Mouse (Mus musculus) G1E (cell line): ENCODE measurements around the gene Ttll10. TPM values are rescaled to one million over a fixed set of nuclear protein-coding genes. Genes with fewer than 3 reads are reported as not detected.

Experiments used
- ATAC-seq: 2 replicates; pipeline ENCODE4 v1.8.0; 2016; ENCODE audit warnings: mild to moderate bottlenecking; ENCODE audit not compliant: insufficient number of reproducible peaks, poor library complexity, low FRiP score, severe bottlenecking; ENCODE audit errors: extremely low read depth
- DNase-seq: peaks from one replicate; pipeline ENCODE4 v3.0.0; 2012; ENCODE audit warnings: low spot score
- H3K27me3 ChIP-seq: 2 replicates; pipeline ENCODE4 v1.6.1; 2012; ENCODE audit warnings: mild to moderate bottlenecking, low read length, inconsistent platforms; ENCODE audit not compliant: insufficient read depth
- H3K36me3 ChIP-seq: replicated peaks from 2 replicates; pipeline ENCODE3; 2012; ENCODE audit warnings: mild to moderate bottlenecking, inconsistent platforms
- H3K4me1 ChIP-seq: 2 replicates; pipeline ENCODE4 v1.6.1; 2012; ENCODE audit warnings: low read depth, low read length, inconsistent platforms, mixed read lengths; ENCODE audit not compliant: insufficient read depth
- H3K4me3 ChIP-seq: 2 replicates; pipeline ENCODE4 v1.5.1; 2012; ENCODE audit warnings: low read depth, mild to moderate bottlenecking, inconsistent platforms, low read length, moderate library complexity, mixed read lengths
- H3K9me3 ChIP-seq: replicated peaks from 2 replicates; pipeline ENCODE4 v1.6.1; 2012; ENCODE audit warnings: inconsistent platforms
- CTCF ChIP-seq: IDR thresholded peaks from 2 replicates; pipeline ENCODE4 v1.5.1; 2012; ENCODE audit warnings: low read depth, low read length, inconsistent platforms, mixed read lengths
- GATA1 ChIP-seq: IDR thresholded peaks from 2 replicates; pipeline ENCODE4 v1.6.1; 2012; ENCODE audit warnings: borderline replicate concordance, low read length, inconsistent platforms, mixed read lengths
- GATA2 ChIP-seq: IDR thresholded peaks from 2 replicates; pipeline ENCODE4 v1.6.1; 2012; ENCODE audit warnings: low read depth, low read length, inconsistent platforms, borderline replicate concordance
- POLR2AphosphoS5 ChIP-seq: IDR thresholded peaks from 2 replicates; pipeline ENCODE4 v1.6.1; 2012; ENCODE audit warnings: low read depth, low read length, inconsistent platforms; ENCODE audit not compliant: insufficient replicate concordance
- TAL1 ChIP-seq: conservative IDR thresholded peaks from 2 replicates; pipeline ENCODE4 v1.6.1; 2012; ENCODE audit warnings: low read depth, low read length, inconsistent platforms, mixed read lengths
- polyA plus RNA-seq: library from polyadenylated mRNA; stranded (reverse); fragments of >175 nt; gene quantifications from 2 replicates; pipeline ENCODE4 v1.2.3, GENCODE M21; 2012
- total RNA-seq, 2 experiments: library from RNA; stranded (forward) in 1 of 2; stranded (reverse) in 1 of 2; fragments of 200-1000 nt in 1 of 2; fragments of >200 nt in 1 of 2; fragmentation: Nextera tagmentation in 1 of 2; gene quantifications; 2 replicates each; pipeline ENCODE4 v1.2.3; 2014 to 2017

The Ttll10 gene
- total and polyA plus RNA-seq, 3 experiments: 1.5 TPM; not detected in 2

- H3K4me3 ChIP-seq: no peak overlapping the region
- no peak for ATAC-seq
- DNase-seq: no peak
- no peaks in the 10 kb centered on the region for H3K36me3 ChIP-seq
- peaks cover 12% of the 10 kb centered on the region for H3K4me1 ChIP-seq
- no peaks in the 10 kb centered on the region for H3K9me3 ChIP-seq
- peaks cover 10% of the 10 kb centered on the region; the same call in 1 of the 2 replicates for H3K27me3 ChIP-seq
- TF ChIP-seq POLR2AphosphoS5 (no peak), TAL1 (no peak), CTCF (no peak), GATA1 (no peak), GATA2 (no peak)
These were observed 35.7 kb downstream of the Ttll10 start for GRCm38 (mm10) chr4:156023520-156023919.

DNA sequence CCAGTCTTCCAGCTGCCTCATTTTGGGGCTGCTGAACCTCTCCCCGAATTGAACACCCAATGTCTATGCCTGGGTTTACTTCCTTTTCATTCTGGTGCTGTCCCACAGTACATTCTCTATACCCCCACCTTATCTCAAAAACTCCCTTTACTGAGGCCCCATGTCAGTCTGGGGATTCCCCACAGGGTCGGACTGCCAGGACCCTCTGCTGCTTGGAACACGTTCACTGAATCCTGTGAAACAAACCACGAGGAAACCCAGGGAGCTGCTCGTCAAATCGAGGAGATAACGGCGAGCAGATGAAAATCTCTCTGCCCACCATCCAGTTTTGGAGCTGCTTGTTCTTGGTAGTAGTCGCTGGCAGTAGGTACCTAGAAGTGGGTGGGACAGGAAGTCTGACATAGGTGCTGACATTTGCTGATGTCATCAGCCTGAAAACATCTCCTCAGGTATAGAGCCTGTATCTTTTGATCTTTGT is 37.2 kb downstream of the Ttll10 start:
- ATAC-seq (no peak), DNase-seq (no peak)
- Histone ChIP-seq H3K4me1 (peaks cover 12% of the 10 kb centered on the region), H3K9me3 (no peaks in the 10 kb centered on the region), H3K27me3 (peaks cover 10% of the 10 kb centered on the region; the same call in 1 of the 2 replicates), H3K4me3 (no peak overlapping the region), H3K36me3 (peaks cover 4% of the 10 kb centered on the region)
- no peak for TF ChIP-seq GATA2
- TF ChIP-seq POLR2AphosphoS5: no peak
- TF ChIP-seq TAL1: no peak
- no peak for TF ChIP-seq GATA1
- no peak for TF ChIP-seq CTCF

GRCm38 (mm10) chr4:156021381-156021780 is 37.8 kb downstream of the Ttll10 start:
- no peak for TF ChIP-seq CTCF
- no peak for TF ChIP-seq TAL1
- TF ChIP-seq GATA2: no peak
- TF ChIP-seq POLR2AphosphoS5: no peak
- no peak for TF ChIP-seq GATA1
- no peaks in the 10 kb centered on the region for H3K9me3 ChIP-seq
- H3K4me1 ChIP-seq: peaks cover 12% of the 10 kb centered on the region
- ATAC-seq (no peak), DNase-seq (no peak)
- H3K4me3 ChIP-seq: no peak overlapping the region
- H3K27me3 ChIP-seq: peaks cover 10% of the 10 kb centered on the region; the same call in 1 of the 2 replicates
- H3K36me3 ChIP-seq: peaks cover 8% of the 10 kb centered on the region

GRCm38 (mm10) chr4:156019771-156020170 is 39.4 kb downstream of the Ttll10 start:
- no peak overlapping the region for H3K4me3 ChIP-seq
- peaks cover 6% of the 10 kb centered on the region; the same call in 1 of the 2 replicates for H3K27me3 ChIP-seq
- TF ChIP-seq GATA2: no peak
- TF ChIP-seq GATA1: no peak
- no peak for TF ChIP-seq POLR2AphosphoS5
- TF ChIP-seq CTCF: no peak
- no peak for TF ChIP-seq TAL1
- no peak for ATAC-seq
- no peaks in the 10 kb centered on the region for H3K9me3 ChIP-seq
- peaks cover 12% of the 10 kb centered on the region for H3K4me1 ChIP-seq
- DNase-seq: no peak
- H3K36me3 ChIP-seq: peaks cover 24% of the 10 kb centered on the region

GRCm38 (mm10) chr4:156014436-156014835 is 44.8 kb downstream of the Ttll10 start:
- H3K4me3 ChIP-seq: no peak overlapping the region
- no peaks in the 10 kb centered on the region for H3K9me3 ChIP-seq
- peaks cover 8% of the 10 kb centered on the region for H3K4me1 ChIP-seq
- ATAC-seq (no peak), DNase-seq (no peak)
- peaks cover 75% of the 10 kb centered on the region for H3K36me3 ChIP-seq
- H3K27me3 ChIP-seq: no peaks in the 10 kb centered on the region
- TF ChIP-seq CTCF (no peak), GATA1 (no peak), POLR2AphosphoS5 (no peak), TAL1 (no peak), GATA2 (no peak)

DNA sequence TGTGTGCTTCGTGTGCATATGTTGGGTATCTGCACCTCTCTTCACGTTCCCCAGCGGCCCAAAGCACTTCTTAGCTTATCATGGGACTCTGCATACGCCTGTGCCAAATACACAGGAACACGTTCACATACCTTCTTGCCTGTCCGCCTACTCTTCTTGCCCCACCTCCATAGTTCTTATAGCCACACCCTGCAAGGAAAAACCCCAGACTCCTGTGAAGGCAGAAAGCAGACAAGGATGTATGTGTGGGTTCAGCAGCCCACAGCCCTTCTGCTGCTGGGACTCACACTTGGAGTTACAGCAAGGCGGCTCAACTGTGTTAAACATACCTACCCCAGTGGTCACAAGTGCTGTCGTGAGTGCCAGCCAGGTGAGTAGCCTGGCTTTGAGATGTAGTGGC is 45.6 kb downstream of the Ttll10 start, which contains the start of gene Tnfrsf4:
TSS of gene Tnfrsf4 (plus strand) at position 207 of the 400 bp plus-strand sequence.
- ATAC-seq (no peak), DNase-seq (no peak)
- Histone ChIP-seq H3K27me3 (no peaks in the 10 kb centered on the region), H3K4me3 (no peak within 1 kb of the TSS), H3K9me3 (no peaks in the 10 kb centered on the region), H3K36me3 (peaks cover 83% of the 10 kb centered on the region), H3K4me1 (peaks cover 8% of the 10 kb centered on the region)
- TF ChIP-seq GATA2: no peak
- TF ChIP-seq CTCF: no peak
- TF ChIP-seq POLR2AphosphoS5: no peak; the same call in 1 of the 2 replicates
- no peak for TF ChIP-seq TAL1
- no peak for TF ChIP-seq GATA1
